Mouse (Mus musculus) liver, postnatal 0 days (tissue): ENCODE results near the gene Gm45140. TPM values are rescaled to one million over a fixed set of nuclear protein-coding genes. Genes with fewer than 3 reads are reported as not detected.

Source experiments
- ATAC-seq: fragments of 200-750 bp; cut with Nextera tagmentation; 2 replicates; pipeline ENCODE4 v1.8.0; 2017; ENCODE audit warnings: mild to moderate bottlenecking, moderate library complexity
- DNase-seq: peaks from one replicate; pipeline ENCODE4 v3.0.0-alpha.2; 2016
- H3K27ac ChIP-seq: fragments of 300-500 bp; sonication (generic); 2 replicates; pipeline ENCODE4 v1.5.1; 2014; ENCODE audit warnings: antibody characterized with exemption, moderate library complexity, mild to moderate bottlenecking, low read depth
- H3K27me3 ChIP-seq: fragments of 300-500 bp; sonication (generic); 2 replicates; pipeline ENCODE4 v1.6.1; 2014; ENCODE audit warnings: low read length, control low read depth, mixed read lengths; ENCODE audit not compliant: insufficient read depth
- H3K36me3 ChIP-seq: fragments of 300-500 bp; sonication (generic); replicated peaks from 2 replicates; pipeline ENCODE4 v1.6.1; 2014; ENCODE audit warnings: mild to moderate bottlenecking, control low read depth, low read length, moderate library complexity, mixed read lengths; ENCODE audit not compliant: insufficient read depth
- H3K4me1 ChIP-seq: fragments of 300-500 bp; sonication (generic); 2 replicates; pipeline ENCODE4 v1.6.1; 2014; ENCODE audit warnings: antibody characterized with exemption, mild to moderate bottlenecking, control low read depth; ENCODE audit not compliant: insufficient read depth
- H3K4me2 ChIP-seq: fragments of 300-500 bp; sonication (generic); 2 replicates; pipeline ENCODE4 v1.6.1; 2014; ENCODE audit warnings: low read depth, mild to moderate bottlenecking, low read length, moderate library complexity, mixed read lengths
- H3K4me3 ChIP-seq: fragments of 300-500 bp; sonication (generic); 2 replicates; pipeline ENCODE4 v1.5.1; 2014; ENCODE audit warnings: low read depth, low read length
- H3K9ac ChIP-seq: fragments of 300-500 bp; sonication (generic); replicated peaks from 2 replicates; pipeline ENCODE4 v1.6.1; 2014; ENCODE audit warnings: mild to moderate bottlenecking, moderate library complexity
- H3K9me3 ChIP-seq: fragments of 300-500 bp; sonication (generic); 2 replicates; pipeline ENCODE4 v1.6.1; 2016; ENCODE audit warnings: mild to moderate bottlenecking, control low read depth, low read length, mixed read lengths
- CTCF ChIP-seq: sonication (generic); IDR thresholded peaks from 2 replicates; pipeline ENCODE4 v1.5.1; 2016; ENCODE audit warnings: antibody characterized with exemption, low read depth
- EP300 ChIP-seq: IDR thresholded peaks from 2 replicates; pipeline ENCODE4 v1.6.1; 2016; ENCODE audit warnings: antibody characterized with exemption, low read depth, mild to moderate bottlenecking
- WGBS: fragments of 180-500 bp; shearing (Covaris S2); extraction: QIAGEN DNeasy Blood & Tissue Kit; methylation state at CpG from one replicate; pipeline ENCODE4 v1.1.7; 2014; ENCODE audit not compliant: insufficient replicate concordance; 5-methylcytosine and 5-hydroxymethylcytosine counted together
- polyA plus RNA-seq: library from polyadenylated mRNA; unstranded; fragments of >200 nt; fragmentation: Nextera tagmentation; extraction: Ambion mirVana; gene quantifications from 2 replicates; pipeline ENCODE4 v1.2.1, GENCODE M21; 2015

Gene Gm45140
- polyA plus RNA-seq, 1 experiment from 2014 or later, result 2.8 TPM

DNA sequence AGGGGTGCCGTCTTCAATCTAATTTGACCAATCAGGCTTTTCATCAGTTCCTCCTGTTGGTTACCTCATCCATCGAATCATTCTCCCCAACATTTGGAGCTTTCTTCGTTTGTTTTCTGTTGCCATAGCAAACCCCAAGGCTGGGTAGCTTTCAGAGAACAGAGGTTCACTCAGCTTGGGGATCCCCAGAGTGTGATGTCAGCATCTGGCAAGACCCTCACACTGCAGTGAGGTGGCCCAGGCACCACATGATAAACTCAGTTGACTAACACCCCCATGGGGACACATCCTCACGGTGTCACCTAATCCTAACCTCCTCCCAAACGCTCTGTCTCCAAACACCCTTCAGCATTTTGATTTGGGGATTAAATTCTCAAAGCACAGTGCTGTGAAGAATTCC, 92.3 kb downstream of the Gm45140 start:
- H3K27ac ChIP-seq, result no peak overlapping the region
- peaks cover 53% of the 10 kb centered on the region for H3K4me1 ChIP-seq

GRCm38 (mm10) chr6:87742804-87743203, 92.8 kb downstream of the Gm45140 start:
- H3K27me3 ChIP-seq, result no peaks in the 10 kb centered on the region
- no peak overlapping the region for H3K9ac ChIP-seq
- H3K36me3 ChIP-seq, result no peaks in the 10 kb centered on the region
- H3K4me2 ChIP-seq, result no peak overlapping the region
- no peak for TF ChIP-seq EP300
- TF ChIP-seq CTCF, result peak; percentile 69
- H3K27ac ChIP-seq, result no peak overlapping the region
- H3K4me1 ChIP-seq, result peaks cover 56% of the 10 kb centered on the region
- ATAC-seq (peak; percentile 18; the same call in 1 of the 2 replicates), DNase-seq (peak; percentile 60)
- H3K9me3 ChIP-seq, result no peaks in the 10 kb centered on the region
- 81% methylated on average over 5 of the region's 5 CpGs for WGBS
- H3K4me3 ChIP-seq, result no peak overlapping the region

More for the DNA sequence above, 92.3 kb downstream of the Gm45140 start:
- no peaks in the 10 kb centered on the region for H3K9me3 ChIP-seq
- H3K4me2 ChIP-seq, result no peak overlapping the region
- no peak overlapping the region for H3K4me3 ChIP-seq
- WGBS, result 79% methylated on average over 5 of the region's 5 CpGs
- H3K9ac ChIP-seq, result no peak overlapping the region
- ATAC-seq (no peak), DNase-seq (no peak)
- TF ChIP-seq CTCF (no peak), EP300 (no peak)
- H3K36me3 ChIP-seq, result no peaks in the 10 kb centered on the region
- H3K27me3 ChIP-seq, result no peaks in the 10 kb centered on the region

DNA sequence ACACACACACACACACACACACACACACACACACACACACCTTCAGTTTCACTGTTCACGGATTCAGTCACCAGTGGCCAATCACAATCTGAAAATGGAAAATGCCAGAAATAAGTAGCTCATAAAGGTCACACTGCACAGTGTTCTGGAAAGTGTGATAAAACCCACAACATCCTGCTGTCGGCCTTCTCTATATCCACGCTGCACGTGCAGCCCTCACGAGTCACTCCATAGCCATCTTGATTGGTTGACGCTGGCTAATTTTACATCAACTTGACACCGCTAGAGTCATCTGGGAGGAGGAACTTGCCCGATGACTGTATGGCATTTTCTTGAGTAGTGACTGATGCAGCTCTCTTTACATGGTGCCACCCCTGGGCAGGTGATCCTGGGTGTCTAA, 93.6 kb downstream of the Gm45140 start:
- TF ChIP-seq CTCF, result no peak
- TF ChIP-seq EP300, result no peak
- WGBS, result 43% methylated on average over 8 of the region's 8 CpGs
- Histone ChIP-seq H3K27ac (no peak overlapping the region), H3K4me3 (no peak overlapping the region), H3K9me3 (no peaks in the 10 kb centered on the region), H3K4me2 (no peak overlapping the region), H3K9ac (no peak overlapping the region), H3K36me3 (no peaks in the 10 kb centered on the region), H3K4me1 (peaks cover 52% of the 10 kb centered on the region), H3K27me3 (no peaks in the 10 kb centered on the region)
- ATAC-seq (no peak), DNase-seq (no peak)

- ATAC-seq (peak; percentile 89), DNase-seq (peak; percentile 66)
- Histone ChIP-seq H3K4me3 (no peak overlapping the region), H3K9me3 (no peaks in the 10 kb centered on the region), H3K4me2 (peak overlapping the region; percentile 16; the same call in 1 of the 2 replicates), H3K36me3 (no peaks in the 10 kb centered on the region), H3K9ac (peak overlapping the region; percentile 30; the same call in 1 of the 2 replicates), H3K27me3 (no peaks in the 10 kb centered on the region), H3K27ac (peak overlapping the region; percentile 74), H3K4me1 (peaks cover 39% of the 10 kb centered on the region)
- no peak for TF ChIP-seq CTCF
- TF ChIP-seq EP300, result peak; percentile 96
Measured at GRCm38 (mm10) chr6:87740496-87740895, 95.1 kb downstream of the Gm45140 start.

- Histone ChIP-seq H3K27me3 (no peaks in the 10 kb centered on the region), H3K27ac (peak overlapping the region; percentile 74), H3K9me3 (no peaks in the 10 kb centered on the region), H3K36me3 (no peaks in the 10 kb centered on the region), H3K4me3 (no peak overlapping the region), H3K4me1 (peaks cover 35% of the 10 kb centered on the region), H3K4me2 (no peak overlapping the region), H3K9ac (peak overlapping the region; percentile 30; the same call in 1 of the 2 replicates)
- WGBS, result 34% methylated on average over 6 of the region's 6 CpGs
- TF ChIP-seq EP300 (no peak), CTCF (no peak)
- ATAC-seq (peak; percentile 6; the same call in 1 of the 2 replicates), DNase-seq (no peak)
Measured at GRCm38 (mm10) chr6:87739898-87740297, 95.7 kb downstream of the Gm45140 start.

Other genes with a start within 250 kb of the Gm45140 start
- 1.1 and 1.6 TPM in 2 replicates for gene Prokr1, start 245.1 kb downstream of the Gm45140 start, polyA plus RNA-seq
- 5.5 and 7.1 TPM in 2 replicates for gene Aplf, start 163.6 kb downstream of the Gm45140 start, polyA plus RNA-seq
- gene Efcc1, start 104.9 kb downstream of the Gm45140 start, polyA plus RNA-seq, result 0.39 and 0.42 TPM in 2 replicates
- 36.5 and 38.0 TPM in 2 replicates for gene Gp9, start 57.7 kb downstream of the Gm45140 start, polyA plus RNA-seq
- gene Rab43, start 23.6 kb downstream of the Gm45140 start, polyA plus RNA-seq, result 44.4 and 45.4 TPM in 2 replicates
- 19.7 and 19.8 TPM in 2 replicates for gene Isy1, start 3.0 kb upstream of the Gm45140 start, polyA plus RNA-seq
- gene Cnbp, start 15.3 kb upstream of the Gm45140 start, polyA plus RNA-seq, result 445 and 452 TPM in 2 replicates
- 30.4 and 35.3 TPM in 2 replicates for gene Copg1, start 52.0 kb upstream of the Gm45140 start, polyA plus RNA-seq
- 12.4 and 12.5 TPM in 2 replicates for gene Hmces, start 78.1 kb upstream of the Gm45140 start, polyA plus RNA-seq
- gene H1fx, start 145.8 kb upstream of the Gm45140 start, polyA plus RNA-seq, result 2.0 and 2.5 TPM in 2 replicates
- gene Rab7, start 209.5 kb upstream of the Gm45140 start, polyA plus RNA-seq, result 110 and 111 TPM in 2 replicates
- 102 and 112 TPM in 2 replicates for gene Rpn1, start 248.7 kb upstream of the Gm45140 start, polyA plus RNA-seq